Mouse (Mus musculus) cerebellum, postnatal 36 days (tissue): ENCODE results near the gene Olfr1008.
A peak's percentile ranks its signal among the peaks of the same experiment; 100 is the strongest.
"Not testable (repeated sequence)": the region's sequence is repeated elsewhere in the genome, so short reads cannot be mapped to it uniquely, and the experiment has no call there.

ENCODE experiments used
- DNase-seq, 2 experiments: peaks; one replicate each; pipeline ENCODE4 v3.0.0; 2021 to 2022; ENCODE audit warnings: mixed read lengths in 2 of 2

The Olfr1008 gene

DNA sequence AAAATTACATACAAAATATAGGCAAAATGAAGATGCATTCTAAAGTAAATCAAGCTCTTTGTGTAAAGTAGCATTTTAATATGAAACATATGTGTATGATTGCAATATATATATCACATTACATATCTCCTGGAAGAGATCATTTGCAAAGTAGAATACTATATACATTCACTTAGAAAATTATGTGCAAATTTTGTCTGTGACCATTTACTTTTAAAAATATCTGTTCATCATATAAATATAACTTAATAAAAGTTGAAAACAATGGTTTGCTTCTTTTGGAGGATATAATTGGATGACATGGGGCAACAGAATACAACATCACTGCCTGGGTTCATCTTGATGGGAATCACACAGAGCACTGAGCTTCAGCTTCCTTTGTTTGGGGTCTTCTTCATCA, at the start of gene Olfr1008:
Olfr1008 (plus strand) TSS at position 301 of the 400 bp plus-strand sequence.
- DNase-seq, result no peak

DNA sequence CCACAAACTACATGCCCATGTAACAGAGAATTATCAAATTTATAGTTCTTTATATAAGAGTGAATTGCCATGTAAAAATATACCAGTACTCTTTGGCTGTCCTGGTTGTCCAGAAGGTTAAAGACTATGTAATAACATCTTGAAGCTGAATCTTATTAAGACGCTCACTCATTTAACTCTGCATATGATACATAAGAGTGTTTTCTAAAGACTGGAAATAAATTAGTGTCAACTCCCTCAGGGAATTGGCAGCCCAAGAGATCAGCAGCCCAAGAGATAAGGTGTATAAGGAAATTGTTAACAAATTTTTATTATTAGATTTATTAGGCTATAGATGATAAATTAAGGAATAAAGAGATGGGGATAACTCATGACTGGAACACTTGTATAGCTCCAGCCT, 38.6 kb upstream of the Olfr1008 start, which contains the start of gene Olfr1002:
Olfr1002 (minus strand) TSS at position 101 of the 400 bp plus-strand sequence.
- no peak for DNase-seq

DNA sequence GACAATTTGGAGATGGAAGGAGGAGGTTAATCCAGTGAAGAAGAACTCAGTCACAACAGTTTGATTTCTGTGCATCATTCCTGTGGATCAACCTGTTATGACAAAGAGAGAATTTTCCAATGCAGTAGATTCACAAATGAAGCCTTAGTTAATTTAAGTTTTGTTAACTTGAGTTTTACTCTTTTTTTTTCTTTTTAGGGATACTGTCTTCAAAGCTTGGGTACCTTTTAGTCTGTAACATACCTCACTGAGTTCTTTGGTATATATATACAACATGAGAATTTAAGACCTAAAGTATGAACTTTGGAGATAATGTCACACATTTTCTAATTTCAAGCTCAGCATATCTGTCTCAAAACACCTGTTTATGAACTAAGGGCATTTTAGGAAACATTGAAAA, 24.9 kb upstream of the Olfr1008 start, which contains the start of gene Olfr154:
Olfr154 (minus strand) TSS at position 101 of the 400 bp plus-strand sequence.
- not testable (repeated sequence) for DNase-seq

DNA sequence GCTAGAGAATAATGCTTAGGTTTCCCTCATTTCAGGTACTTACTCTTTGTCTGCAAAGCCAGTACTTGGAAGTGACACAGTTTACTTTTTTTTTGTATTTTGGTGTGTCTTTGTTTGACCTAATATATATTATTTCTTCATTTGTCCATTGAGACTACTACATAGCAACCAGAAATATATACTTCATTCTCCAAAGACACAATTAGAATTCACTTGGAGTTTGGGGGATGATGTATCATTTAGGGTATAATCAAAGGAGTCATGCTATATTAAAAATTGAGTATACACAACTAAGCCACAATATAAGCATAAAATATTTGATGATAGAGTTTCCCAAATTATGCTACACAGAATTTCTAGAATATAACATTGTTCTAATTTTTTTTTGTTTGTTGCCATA, 10.6 kb upstream of the Olfr1008 start, which contains the start of gene Olfr1006:
Olfr1006 (minus strand) TSS at position 101 of the 400 bp plus-strand sequence.
- no peak for DNase-seq

DNA sequence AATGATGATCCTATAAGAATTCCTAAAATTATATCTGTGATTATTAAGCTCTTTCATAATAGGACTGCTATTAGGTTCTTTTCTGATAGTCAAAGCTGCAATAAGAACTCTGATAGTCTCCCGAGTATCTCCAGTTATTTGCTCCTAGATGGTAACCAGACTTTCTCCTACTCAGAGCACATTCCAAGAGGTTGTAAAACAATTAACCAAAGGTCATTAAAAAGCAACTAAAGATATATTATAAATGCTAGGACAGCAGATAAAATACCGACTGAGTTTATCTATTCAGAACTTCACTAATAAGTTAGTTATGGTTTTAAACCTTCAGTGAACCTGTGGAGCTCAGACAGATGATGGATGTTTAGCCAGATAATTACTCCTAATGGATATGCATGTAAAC, 21.4 kb downstream of the Olfr1008 start:
- DNase-seq, result not testable (repeated sequence)

DNA sequence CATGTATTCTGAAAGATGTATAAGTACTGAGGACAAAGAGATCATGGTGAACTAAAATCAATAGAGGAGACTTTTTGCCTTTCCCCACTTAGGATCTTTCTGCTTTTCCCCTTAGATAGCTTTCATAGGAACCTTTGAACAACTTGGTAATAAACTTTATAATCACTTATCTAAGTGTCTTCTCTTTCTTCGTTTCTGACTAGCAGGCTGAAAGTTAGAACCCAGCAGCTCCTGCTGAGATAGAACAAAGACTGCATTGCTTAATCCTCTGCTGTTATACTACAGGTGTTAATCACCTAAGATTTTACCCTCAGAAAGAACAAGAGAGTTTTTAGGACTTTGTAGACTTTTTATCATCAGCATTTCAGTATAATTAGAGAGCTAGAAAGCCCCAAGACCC, 21.9 kb downstream of the Olfr1008 start:
- DNase-seq, result no peak

DNA sequence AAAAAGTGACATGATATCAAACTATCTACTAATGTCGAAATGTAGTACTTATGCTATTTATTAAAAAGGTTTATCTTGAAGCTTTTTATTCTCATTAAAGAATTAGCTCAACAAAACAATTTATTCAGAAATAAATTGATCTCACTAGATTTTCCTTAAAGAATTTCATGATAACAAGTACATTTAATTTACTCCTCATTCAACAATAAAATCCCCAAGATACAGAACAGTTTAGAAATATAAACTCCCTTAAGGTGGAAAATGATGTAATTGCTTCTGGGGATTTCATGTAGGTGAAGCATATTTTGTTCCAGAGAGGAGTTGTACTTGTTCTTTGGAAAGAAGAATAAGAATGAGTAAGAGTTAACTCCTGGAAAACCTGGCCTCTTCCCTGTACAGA, 25.9 kb downstream of the Olfr1008 start, which contains the start of gene Olfr1009:
Olfr1009 (plus strand) TSS at position 301 of the 400 bp plus-strand sequence.
- DNase-seq, result no peak

DNA sequence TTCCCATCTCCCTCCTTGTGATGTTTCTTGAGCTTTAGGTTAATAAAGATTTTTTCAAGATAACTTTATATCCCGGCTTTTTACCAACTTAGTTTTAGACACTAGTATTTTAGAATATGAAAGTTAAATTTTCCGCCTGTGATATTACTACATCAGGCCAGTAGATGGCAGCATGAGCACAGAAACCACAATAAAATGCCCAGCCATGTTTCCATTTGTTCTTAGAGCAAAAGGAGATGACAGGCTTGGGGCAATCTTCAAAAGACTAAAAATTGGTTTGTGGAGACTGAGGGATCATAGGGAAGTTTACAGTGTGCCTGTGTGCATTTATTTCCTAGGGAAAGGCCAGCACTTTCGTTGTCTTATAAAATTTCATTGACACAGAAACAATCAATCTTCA, 36.6 kb downstream of the Olfr1008 start:
- DNase-seq, result peak in 1 of 2 experiments; percentile 7
